Mouse (Mus musculus): ENCODE results near the gene Olfr328.

DNA sequence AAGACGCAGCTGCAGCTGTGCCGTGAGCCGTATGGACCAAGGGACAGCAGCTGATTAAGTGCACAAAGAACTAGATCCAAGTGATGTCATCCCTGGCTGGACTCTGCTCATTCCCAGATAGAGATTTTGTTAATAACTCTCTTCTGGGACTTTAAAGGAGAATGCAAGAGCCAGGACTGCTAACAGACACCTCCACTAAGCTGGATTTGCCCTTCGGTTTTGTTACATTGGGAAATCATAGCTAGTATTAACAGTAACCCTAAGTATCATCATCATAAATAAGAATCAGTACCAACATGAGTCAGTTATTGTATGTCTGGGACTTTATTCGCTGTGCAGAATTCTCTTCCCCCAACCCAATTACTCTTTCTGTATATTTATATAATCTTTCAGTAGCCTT is 9.1 kb downstream of the Olfr328 start, which contains the start of gene Olfr329-ps:
- TF ChIP-seq HCFC1 (IDR thresholded peaks at IDR 0.05; ENCODE audit: borderline replicate concordance, insufficient read depth, low read length) = no peak
- TF ChIP-seq MAFK (IDR thresholded peaks at IDR 0.05; ENCODE audit: insufficient read depth, low read depth, low read length) = no peak
- no peak for TF ChIP-seq ZNF384 (IDR thresholded peaks at IDR 0.05; ENCODE audit: low read depth, low read length)
